Mouse (Mus musculus): Measurements from ENCODE around the gene Zfp653. TPM values are rescaled to one million over a fixed set of nuclear protein-coding genes. Genes with fewer than 3 reads are reported as not detected.

The Zfp653 gene
- total and polyA plus RNA-seq, 2 experiments: 2.9 to 13.0 TPM

DNA sequence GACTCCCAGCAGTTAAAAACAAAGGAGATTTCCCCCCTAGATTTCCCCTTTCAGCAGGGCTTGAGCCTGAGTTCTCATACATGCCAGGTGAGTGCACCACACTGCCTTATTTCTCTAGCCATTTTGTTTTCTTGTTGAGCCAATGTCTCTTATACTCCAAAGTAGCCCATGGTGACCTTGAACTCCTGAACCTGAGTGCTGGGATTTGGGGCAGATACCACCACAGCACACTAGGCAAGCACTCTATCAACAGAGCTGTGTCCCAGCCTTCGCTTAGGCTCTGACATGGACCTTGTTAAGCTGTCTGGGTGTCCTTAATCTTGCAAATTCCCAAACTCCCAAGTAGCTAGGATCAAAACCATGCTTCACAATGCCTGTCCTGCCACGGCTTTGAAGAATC is 29.3 kb downstream of the Zfp653 start:
- Histone ChIP-seq H3K27ac (replicated peaks; ENCODE audit: insufficient read depth, low read depth, low read length) (no peak overlapping the region), H3K4me3 (ENCODE audit: insufficient read depth, low read depth, low read length) (no peak overlapping the region), H3K79me2 (ENCODE audit: control insufficient read depth, insufficient read depth, low read length) (no peaks in the 10 kb centered on the region), H3K4me1 (ENCODE audit: control insufficient read depth, insufficient read depth, low read length) (peaks cover 2% of the 10 kb centered on the region), H3K36me3 (ENCODE audit: control insufficient read depth, insufficient read depth, low read length) (no peaks in the 10 kb centered on the region), H3K9ac (ENCODE audit: low read depth, low read length) (no peak overlapping the region), H3K27me3 (ENCODE audit: control insufficient read depth, insufficient read depth, low read length) (0 out of 2 replicates have a peak, but pooled peaks cover 2% of the 10 kb centered on the region)
- WGBS: 74% methylated on average over 2 of the region's 2 CpGs
- TF ChIP-seq POLR2A (IDR thresholded peaks at IDR 0.05; ENCODE audit: extremely low read depth, insufficient read depth, low read length) (no peak), CTCF (IDR thresholded peaks at IDR 0.05; ENCODE audit: low read depth, low read length) (no peak)
- no peak for DNase-seq (ENCODE audit: extremely low read depth, low read depth, low spot score)

DNA sequence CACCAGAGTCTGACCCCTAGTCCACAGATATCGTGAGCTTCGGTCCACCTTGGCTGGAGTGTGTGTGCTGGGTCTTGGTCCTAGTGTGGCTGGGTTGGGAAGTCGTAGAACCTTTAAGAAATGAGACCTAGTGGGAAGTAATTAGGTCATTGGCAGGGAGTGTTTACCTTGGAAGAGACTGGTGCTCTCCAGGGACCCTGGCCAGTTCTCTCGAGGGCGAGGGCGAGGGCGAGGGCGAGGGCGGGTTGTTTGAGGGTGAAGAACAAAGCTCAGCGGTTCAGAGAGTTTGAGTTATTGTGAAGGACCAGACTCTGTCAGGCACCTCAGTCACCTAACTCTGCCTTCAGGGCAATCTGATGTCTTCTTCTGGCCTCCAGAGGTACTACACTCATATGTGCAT is 33.4 kb downstream of the Zfp653 start:
- H3K9ac ChIP-seq (ENCODE audit: low read depth, low read length): no peak overlapping the region
- H3K27me3 ChIP-seq (ENCODE audit: control insufficient read depth, insufficient read depth, low read length): 0 out of 2 replicates have a peak, but pooled peaks cover 2% of the 10 kb centered on the region
- no peaks in the 10 kb centered on the region for H3K36me3 ChIP-seq (ENCODE audit: control insufficient read depth, insufficient read depth, low read length)
- peak; percentile 51 for DNase-seq (ENCODE audit: extremely low read depth, low read depth, low spot score)
- WGBS: 36% methylated on average over 10 of the region's 10 CpGs
- no peaks in the 10 kb centered on the region for H3K79me2 ChIP-seq (ENCODE audit: control insufficient read depth, insufficient read depth, low read length)
- peaks cover 2% of the 10 kb centered on the region for H3K4me1 ChIP-seq (ENCODE audit: control insufficient read depth, insufficient read depth, low read length)
- no peak overlapping the region for H3K27ac ChIP-seq (replicated peaks; ENCODE audit: insufficient read depth, low read depth, low read length)
- H3K4me3 ChIP-seq (ENCODE audit: insufficient read depth, low read depth, low read length): no peak overlapping the region
- no peak for TF ChIP-seq POLR2A (IDR thresholded peaks at IDR 0.05; ENCODE audit: extremely low read depth, insufficient read depth, low read length)
- TF ChIP-seq CTCF (IDR thresholded peaks at IDR 0.05; ENCODE audit: low read depth, low read length): no peak

DNA sequence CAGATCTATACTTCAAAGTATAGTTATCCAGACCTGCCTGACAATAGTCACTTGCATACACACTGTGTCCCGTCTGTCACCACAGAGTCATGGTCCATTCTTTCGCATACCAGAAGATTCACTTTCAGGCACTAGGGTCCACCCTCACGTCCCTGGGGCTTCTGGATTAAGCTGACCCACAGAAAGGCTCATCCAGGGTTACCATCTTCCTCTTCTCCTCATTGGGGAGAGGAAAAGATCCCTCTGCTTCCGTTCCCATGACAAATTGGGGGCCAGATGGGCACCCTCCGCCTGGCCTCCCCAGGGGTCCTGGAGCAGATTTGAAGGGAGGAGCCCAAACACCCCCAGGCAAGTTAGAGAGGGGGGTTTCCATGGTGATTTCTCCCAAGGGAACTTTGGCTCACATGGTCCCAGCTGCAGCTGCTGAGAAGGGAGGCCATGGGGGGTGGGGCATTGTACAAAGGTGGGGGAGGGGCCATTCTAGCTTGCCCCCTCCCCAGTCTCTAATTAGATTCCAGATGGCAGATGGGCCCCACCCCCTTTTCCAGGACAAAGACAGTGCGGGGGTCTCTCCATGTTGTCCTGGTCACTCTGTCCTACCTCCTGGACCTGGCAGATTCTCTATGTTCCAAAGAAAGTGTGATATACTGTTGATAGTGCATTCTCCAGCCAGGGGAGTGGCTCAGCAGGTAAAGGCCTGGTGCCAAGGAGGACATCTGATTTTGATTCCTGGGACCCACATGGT is 35.7 kb downstream of the Zfp653 start:
- Histone ChIP-seq H3K36me3 (ENCODE audit: control insufficient read depth, insufficient read depth, low read length) (no peaks in the 10 kb centered on the region), H3K4me1 (ENCODE audit: control insufficient read depth, insufficient read depth, low read length) (peaks cover 2% of the 10 kb centered on the region), H3K4me3 (ENCODE audit: insufficient read depth, low read depth, low read length) (no peak overlapping the region), H3K79me2 (ENCODE audit: control insufficient read depth, insufficient read depth, low read length) (no peaks in the 10 kb centered on the region), H3K27me3 (ENCODE audit: control insufficient read depth, insufficient read depth, low read length) (0 out of 2 replicates have a peak, but pooled peaks cover 2% of the 10 kb centered on the region), H3K9ac (ENCODE audit: low read depth, low read length) (no peak overlapping the region), H3K27ac (replicated peaks; ENCODE audit: insufficient read depth, low read depth, low read length) (no peak overlapping the region)
- WGBS: 69% methylated on average over 6 of the region's 6 CpGs
- DNase-seq (ENCODE audit: extremely low read depth, low read depth, low spot score): no peak
- TF ChIP-seq POLR2A (IDR thresholded peaks at IDR 0.05; ENCODE audit: extremely low read depth, insufficient read depth, low read length) (no peak), CTCF (IDR thresholded peaks at IDR 0.05; ENCODE audit: low read depth, low read length) (no peak)

DNA sequence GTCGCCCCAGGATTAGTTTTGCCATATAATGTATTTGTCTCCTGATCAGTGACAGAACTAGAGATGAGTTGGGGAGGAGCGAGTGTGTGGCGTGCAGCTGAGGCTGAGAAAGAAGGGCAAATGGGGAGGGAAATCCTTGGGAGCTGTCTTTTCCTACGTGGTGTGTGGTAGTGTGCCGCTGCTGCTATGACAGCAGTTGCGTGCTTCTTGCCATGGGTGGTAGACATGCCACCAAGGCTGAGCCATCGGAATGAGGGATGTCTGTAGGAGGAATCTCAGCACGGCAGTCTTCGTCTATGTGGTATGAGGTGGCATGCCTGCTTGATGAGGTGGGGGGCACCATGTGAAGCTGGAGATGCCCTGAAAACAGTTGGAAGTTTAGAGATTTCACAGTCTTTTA is 40.8 kb downstream of the Zfp653 start:
- WGBS: 92% methylated on average over 9 of the region's 9 CpGs
- TF ChIP-seq CTCF (IDR thresholded peaks at IDR 0.05; ENCODE audit: low read depth, low read length) (no peak), POLR2A (IDR thresholded peaks at IDR 0.05; ENCODE audit: extremely low read depth, insufficient read depth, low read length) (no peak)
- Histone ChIP-seq H3K9ac (ENCODE audit: low read depth, low read length) (no peak overlapping the region), H3K27ac (replicated peaks; ENCODE audit: insufficient read depth, low read depth, low read length) (no peak overlapping the region), H3K4me3 (ENCODE audit: insufficient read depth, low read depth, low read length) (no peak overlapping the region), H3K27me3 (ENCODE audit: control insufficient read depth, insufficient read depth, low read length) (no peaks in the 10 kb centered on the region), H3K36me3 (ENCODE audit: control insufficient read depth, insufficient read depth, low read length) (no peaks in the 10 kb centered on the region), H3K4me1 (ENCODE audit: control insufficient read depth, insufficient read depth, low read length) (no peaks in the 10 kb centered on the region), H3K79me2 (ENCODE audit: control insufficient read depth, insufficient read depth, low read length) (no peaks in the 10 kb centered on the region)
- DNase-seq (ENCODE audit: extremely low read depth, low read depth, low spot score): no peak

DNA sequence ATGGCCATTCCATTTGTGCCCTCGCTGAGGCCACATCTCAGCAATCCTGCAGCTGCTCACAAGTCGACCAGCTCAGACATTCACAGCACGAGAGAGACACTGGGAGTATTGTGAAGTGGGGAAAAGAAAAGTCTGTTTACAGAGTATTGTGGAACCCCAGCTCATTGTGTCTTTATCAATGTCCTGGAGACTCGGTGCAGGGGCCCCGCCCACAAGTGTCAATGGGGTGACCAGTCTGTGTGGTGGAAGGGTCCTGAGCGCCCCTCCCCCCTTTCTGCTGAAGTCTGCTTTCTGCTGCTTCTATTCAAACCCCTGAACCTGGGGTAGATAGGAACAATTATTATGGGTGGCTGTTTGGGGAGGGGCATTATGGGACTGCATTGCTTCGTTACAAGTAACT is 42.7 kb downstream of the Zfp653 start:
- H3K4me1 ChIP-seq (ENCODE audit: control insufficient read depth, insufficient read depth, low read length): no peaks in the 10 kb centered on the region
- H3K9ac ChIP-seq (ENCODE audit: low read depth, low read length): no peak overlapping the region
- H3K4me3 ChIP-seq (ENCODE audit: insufficient read depth, low read depth, low read length): no peak overlapping the region
- TF ChIP-seq CTCF (IDR thresholded peaks at IDR 0.05; ENCODE audit: low read depth, low read length) (no peak), POLR2A (IDR thresholded peaks at IDR 0.05; ENCODE audit: extremely low read depth, insufficient read depth, low read length) (no peak)
- no peaks in the 10 kb centered on the region for H3K79me2 ChIP-seq (ENCODE audit: control insufficient read depth, insufficient read depth, low read length)
- H3K27ac ChIP-seq (replicated peaks; ENCODE audit: insufficient read depth, low read depth, low read length): no peak overlapping the region
- no peak for DNase-seq (ENCODE audit: extremely low read depth, low read depth, low spot score)
- no peaks in the 10 kb centered on the region for H3K27me3 ChIP-seq (ENCODE audit: control insufficient read depth, insufficient read depth, low read length)
- 57% methylated on average over 7 of the region's 7 CpGs for WGBS
- no peaks in the 10 kb centered on the region for H3K36me3 ChIP-seq (ENCODE audit: control insufficient read depth, insufficient read depth, low read length)

DNA sequence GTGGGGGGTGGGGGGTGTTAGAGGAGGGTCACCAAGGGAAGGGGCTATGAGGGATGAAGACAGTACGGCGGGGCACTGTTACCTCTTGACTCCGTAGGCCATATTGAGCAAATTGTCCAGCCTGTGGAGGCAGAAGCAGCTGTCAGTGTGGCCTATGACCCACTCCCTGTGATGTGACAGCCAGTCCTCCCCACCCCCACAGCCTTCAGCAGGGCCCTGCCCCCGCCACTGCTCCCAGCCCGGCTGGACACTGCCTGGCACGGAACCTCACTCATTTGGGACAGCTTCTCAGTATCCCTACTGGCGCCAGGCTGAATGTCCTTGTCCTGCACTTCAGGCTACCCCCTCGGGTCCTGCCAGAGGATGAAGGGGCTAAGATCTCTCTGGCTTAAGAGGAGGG is 46.6 kb downstream of the Zfp653 start:
- TF ChIP-seq CTCF (IDR thresholded peaks at IDR 0.05; ENCODE audit: low read depth, low read length) (no peak), POLR2A (IDR thresholded peaks at IDR 0.05; ENCODE audit: extremely low read depth, insufficient read depth, low read length) (no peak)
- H3K9ac ChIP-seq (ENCODE audit: low read depth, low read length): no peak overlapping the region
- no peaks in the 10 kb centered on the region for H3K4me1 ChIP-seq (ENCODE audit: control insufficient read depth, insufficient read depth, low read length)
- no peaks in the 10 kb centered on the region for H3K36me3 ChIP-seq (ENCODE audit: control insufficient read depth, insufficient read depth, low read length)
- no peak overlapping the region for H3K4me3 ChIP-seq (ENCODE audit: insufficient read depth, low read depth, low read length)
- WGBS: 31% methylated on average over 8 of the region's 8 CpGs
- H3K27ac ChIP-seq (replicated peaks; ENCODE audit: insufficient read depth, low read depth, low read length): no peak overlapping the region
- H3K79me2 ChIP-seq (ENCODE audit: control insufficient read depth, insufficient read depth, low read length): no peaks in the 10 kb centered on the region
- no peaks in the 10 kb centered on the region for H3K27me3 ChIP-seq (ENCODE audit: control insufficient read depth, insufficient read depth, low read length)
- DNase-seq (ENCODE audit: extremely low read depth, low read depth, low spot score): peak; percentile 10
